Mouse (Mus musculus): ENCODE measurements at regions not wholly inside any gene's neighbourhood (a gene's known extent, or its start where the extent isn't known, plus 50 kb on each side); places are given as distances from the start of the nearest gene placed in this dataset.

DNA sequence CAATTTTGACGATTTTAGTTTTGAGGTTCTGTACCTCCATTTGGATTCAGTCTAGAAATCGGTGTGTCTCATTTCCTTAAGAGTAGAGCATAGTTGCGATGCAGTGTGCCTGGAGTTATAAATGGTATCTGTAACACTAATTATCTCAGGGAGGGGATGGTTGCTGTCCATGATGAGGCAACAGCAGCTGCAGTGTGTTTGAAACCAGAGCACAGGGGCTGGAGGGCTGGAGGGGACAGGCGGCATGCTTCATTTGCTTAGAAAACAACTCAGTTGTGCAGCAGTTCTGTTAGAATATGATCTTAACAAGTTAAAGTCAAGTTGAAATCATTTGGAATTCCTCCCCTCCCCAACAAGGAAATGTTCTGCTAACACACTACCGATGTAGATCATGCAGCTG, 69.3 kb upstream of the Lrig3 start:
- no peak for TF ChIP-seq CTCF (IDR thresholded peaks at IDR 0.05; ENCODE audit: control insufficient read depth, insufficient read depth, low read length)
- TF ChIP-seq POLR2A (IDR thresholded peaks at IDR 0.05; ENCODE audit: borderline replicate concordance, control insufficient read depth, low read depth, low read length) = no peak
